Mouse (Mus musculus) kidney, adult 2 months (tissue): ENCODE measurements around the gene Serpina3a.

Experiments
- CTCF ChIP-seq: fragments of 200-500 bp; conservative IDR thresholded peaks from 2 replicates; pipeline ENCODE4 v1.5.1; 2011; ENCODE audit warnings: low read depth, mild to moderate bottlenecking, control low read depth, low read length, moderate library complexity, mixed read lengths; ENCODE audit not compliant: insufficient read depth, insufficient read length
- POLR2A ChIP-seq: fragments of 200-500 bp; IDR thresholded peaks from one replicate; pipeline ENCODE4 v1.6.1; 2011; ENCODE audit warnings: low read depth, low read length, control low read depth

DNA sequence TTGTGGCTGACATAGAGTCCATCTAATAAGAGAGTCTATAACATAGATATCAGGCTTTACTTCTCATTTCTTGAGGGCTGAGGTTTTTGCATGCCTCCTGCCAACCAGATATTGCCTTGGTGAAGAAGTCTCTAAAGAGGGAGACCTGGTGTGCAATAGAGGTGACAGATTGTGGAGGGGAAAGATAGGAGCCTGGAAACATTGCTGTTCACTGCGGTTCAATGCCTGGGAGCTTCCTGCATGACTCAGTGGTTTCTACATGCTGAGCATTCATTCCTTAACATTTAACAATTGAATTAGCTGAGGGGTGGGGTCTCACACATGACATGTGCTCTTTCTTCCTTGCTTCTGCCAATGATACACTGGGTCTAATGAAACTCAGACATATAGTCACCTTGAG lies 10.6 kb downstream of the Serpina3a start:
- TF ChIP-seq POLR2A (no peak), CTCF (no peak)
